Mouse (Mus musculus): Measurements from ENCODE around the gene Hadh. TPM values are rescaled to one million over a fixed set of nuclear protein-coding genes. Genes with fewer than 3 reads are reported as not detected.

The Hadh gene
- polyA plus RNA-seq, 1 experiment from 2014 or later, result 142 TPM

GRCm38 (mm10) chr3:131202311-131202710 is 69.6 kb downstream of the Hadh start:
- no peak for ATAC-seq (replicated peaks; ENCODE audit: insufficient number of reproducible peaks, low FRiP score, low TSS enrichment)
- Histone ChIP-seq H3K4me2 (no peak overlapping the region), H3K9ac (ENCODE audit: low read depth, low read length) (no peak overlapping the region), H3K4me3 (ENCODE audit: low read depth, low read length) (no peak overlapping the region), H3K27me3 (ENCODE audit: control insufficient read depth, insufficient read depth, low read length) (no peaks in the 10 kb centered on the region), H3K4me1 (ENCODE audit: control insufficient read depth, insufficient read depth, low read length) (no peaks in the 10 kb centered on the region), H3K27ac (ENCODE audit: low read depth, low read length) (no peak overlapping the region), H3K36me3 (ENCODE audit: control insufficient read depth, insufficient read depth, low read length) (no peaks in the 10 kb centered on the region), H3K9me3 (replicated peaks; ENCODE audit: control insufficient read depth, low read length) (no peaks in the 10 kb centered on the region)
- WGBS (ENCODE audit: insufficient replicate concordance), result 85% methylated on average over 7 of the region's 7 CpGs

- Histone ChIP-seq H3K27ac (ENCODE audit: low read depth, low read length) (no peak overlapping the region), H3K36me3 (ENCODE audit: control insufficient read depth, insufficient read depth, low read length) (no peaks in the 10 kb centered on the region), H3K27me3 (ENCODE audit: control insufficient read depth, insufficient read depth, low read length) (no peaks in the 10 kb centered on the region), H3K4me2 (no peak overlapping the region), H3K4me3 (ENCODE audit: low read depth, low read length) (no peak overlapping the region), H3K9me3 (replicated peaks; ENCODE audit: control insufficient read depth, low read length) (no peaks in the 10 kb centered on the region), H3K9ac (ENCODE audit: low read depth, low read length) (no peak overlapping the region), H3K4me1 (ENCODE audit: control insufficient read depth, insufficient read depth, low read length) (no peaks in the 10 kb centered on the region)
- ATAC-seq (replicated peaks; ENCODE audit: insufficient number of reproducible peaks, low FRiP score, low TSS enrichment), result no peak
- 67% methylated on average over 20 of the region's 20 CpGs for whole genome bisulfite sequencing (ENCODE audit: insufficient replicate concordance)
Observed at GRCm38 (mm10) chr3:131199590-131200288, 72.2 kb downstream of the Hadh start.

- no peak overlapping the region for H3K9ac ChIP-seq (ENCODE audit: low read depth, low read length)
- 75% methylated on average over 3 of the region's 3 CpGs for WGBS (ENCODE audit: insufficient replicate concordance)
- no peak for ATAC-seq (replicated peaks; ENCODE audit: insufficient number of reproducible peaks, low FRiP score, low TSS enrichment)
- H3K4me2 ChIP-seq, result no peak overlapping the region
- no peak overlapping the region for H3K27ac ChIP-seq (ENCODE audit: low read depth, low read length)
- H3K4me3 ChIP-seq (ENCODE audit: low read depth, low read length), result no peak overlapping the region
- no peaks in the 10 kb centered on the region for H3K9me3 ChIP-seq (replicated peaks; ENCODE audit: control insufficient read depth, low read length)
- H3K36me3 ChIP-seq (ENCODE audit: control insufficient read depth, insufficient read depth, low read length), result no peaks in the 10 kb centered on the region
- no peaks in the 10 kb centered on the region for H3K4me1 ChIP-seq (ENCODE audit: control insufficient read depth, insufficient read depth, low read length)
- no peaks in the 10 kb centered on the region for H3K27me3 ChIP-seq (ENCODE audit: control insufficient read depth, insufficient read depth, low read length)
Observed at GRCm38 (mm10) chr3:131198991-131199390, 72.9 kb downstream of the Hadh start.

- H3K4me1 ChIP-seq (ENCODE audit: control insufficient read depth, insufficient read depth, low read length), result no peaks in the 10 kb centered on the region
- peaks cover 4% of the 10 kb centered on the region; the same call in 1 of the 2 replicates for H3K36me3 ChIP-seq (ENCODE audit: control insufficient read depth, insufficient read depth, low read length)
- H3K27me3 ChIP-seq (ENCODE audit: control insufficient read depth, insufficient read depth, low read length), result no peaks in the 10 kb centered on the region
- ATAC-seq (replicated peaks; ENCODE audit: insufficient number of reproducible peaks, low FRiP score, low TSS enrichment), result no peak
- no peak overlapping the region for H3K27ac ChIP-seq (ENCODE audit: low read depth, low read length)
- 82% methylated on average over 8 of the region's 8 CpGs for WGBS (ENCODE audit: insufficient replicate concordance)
- no peak overlapping the region for H3K4me2 ChIP-seq
- no peak overlapping the region for H3K4me3 ChIP-seq (ENCODE audit: low read depth, low read length)
- no peak overlapping the region for H3K9ac ChIP-seq (ENCODE audit: low read depth, low read length)
- H3K9me3 ChIP-seq (replicated peaks; ENCODE audit: control insufficient read depth, low read length), result no peaks in the 10 kb centered on the region
Observed at GRCm38 (mm10) chr3:131196507-131197019, 75.3 kb downstream of the Hadh start.

- Histone ChIP-seq H3K27ac (ENCODE audit: low read depth, low read length) (no peak overlapping the region), H3K36me3 (ENCODE audit: control insufficient read depth, insufficient read depth, low read length) (peaks cover 4% of the 10 kb centered on the region; the same call in 1 of the 2 replicates), H3K4me3 (ENCODE audit: low read depth, low read length) (no peak overlapping the region), H3K9me3 (replicated peaks; ENCODE audit: control insufficient read depth, low read length) (no peaks in the 10 kb centered on the region), H3K4me2 (no peak overlapping the region), H3K27me3 (ENCODE audit: control insufficient read depth, insufficient read depth, low read length) (no peaks in the 10 kb centered on the region), H3K9ac (ENCODE audit: low read depth, low read length) (no peak overlapping the region), H3K4me1 (ENCODE audit: control insufficient read depth, insufficient read depth, low read length) (no peaks in the 10 kb centered on the region)
- ATAC-seq (replicated peaks; ENCODE audit: insufficient number of reproducible peaks, low FRiP score, low TSS enrichment), result no peak
- WGBS (ENCODE audit: insufficient replicate concordance), result 72% methylated on average over 10 of the region's 10 CpGs
Observed at GRCm38 (mm10) chr3:131196050-131196449, 75.9 kb downstream of the Hadh start.

GRCm38 (mm10) chr3:131191454-131191853 is 80.4 kb downstream of the Hadh start:
- 83% methylated on average over 7 of the region's 7 CpGs for WGBS (ENCODE audit: insufficient replicate concordance)
- no peaks in the 10 kb centered on the region for H3K9me3 ChIP-seq (replicated peaks; ENCODE audit: control insufficient read depth, low read length)
- ATAC-seq (replicated peaks; ENCODE audit: insufficient number of reproducible peaks, low FRiP score, low TSS enrichment), result no peak
- no peak overlapping the region for H3K4me2 ChIP-seq
- H3K27ac ChIP-seq (ENCODE audit: low read depth, low read length), result no peak overlapping the region
- H3K27me3 ChIP-seq (ENCODE audit: control insufficient read depth, insufficient read depth, low read length), result no peaks in the 10 kb centered on the region
- peaks cover 4% of the 10 kb centered on the region; the same call in 1 of the 2 replicates for H3K36me3 ChIP-seq (ENCODE audit: control insufficient read depth, insufficient read depth, low read length)
- no peak overlapping the region for H3K9ac ChIP-seq (ENCODE audit: low read depth, low read length)
- H3K4me3 ChIP-seq (ENCODE audit: low read depth, low read length), result no peak overlapping the region
- H3K4me1 ChIP-seq (ENCODE audit: control insufficient read depth, insufficient read depth, low read length), result peaks cover 10% of the 10 kb centered on the region

GRCm38 (mm10) chr3:131190671-131191367 is 81.1 kb downstream of the Hadh start:
- no peak overlapping the region for H3K4me2 ChIP-seq
- peaks cover 4% of the 10 kb centered on the region; the same call in 1 of the 2 replicates for H3K36me3 ChIP-seq (ENCODE audit: control insufficient read depth, insufficient read depth, low read length)
- no peak overlapping the region for H3K4me3 ChIP-seq (ENCODE audit: low read depth, low read length)
- no peak for ATAC-seq (replicated peaks; ENCODE audit: insufficient number of reproducible peaks, low FRiP score, low TSS enrichment)
- no peaks in the 10 kb centered on the region for H3K9me3 ChIP-seq (replicated peaks; ENCODE audit: control insufficient read depth, low read length)
- peaks cover 10% of the 10 kb centered on the region for H3K4me1 ChIP-seq (ENCODE audit: control insufficient read depth, insufficient read depth, low read length)
- no peak overlapping the region for H3K27ac ChIP-seq (ENCODE audit: low read depth, low read length)
- 74% methylated on average over 19 of the region's 19 CpGs for WGBS (ENCODE audit: insufficient replicate concordance)
- no peak overlapping the region for H3K9ac ChIP-seq (ENCODE audit: low read depth, low read length)
- H3K27me3 ChIP-seq (ENCODE audit: control insufficient read depth, insufficient read depth, low read length), result no peaks in the 10 kb centered on the region

GRCm38 (mm10) chr3:131190239-131190638 is 81.7 kb downstream of the Hadh start:
- no peak overlapping the region for H3K27ac ChIP-seq (ENCODE audit: low read depth, low read length)
- no peak overlapping the region for H3K9ac ChIP-seq (ENCODE audit: low read depth, low read length)
- WGBS (ENCODE audit: insufficient replicate concordance), result 41% methylated on average over 11 of the region's 11 CpGs
- no peak overlapping the region; the same call in 1 of the 2 replicates for H3K4me2 ChIP-seq
- ATAC-seq (replicated peaks; ENCODE audit: insufficient number of reproducible peaks, low FRiP score, low TSS enrichment), result no peak
- H3K4me1 ChIP-seq (ENCODE audit: control insufficient read depth, insufficient read depth, low read length), result peaks cover 10% of the 10 kb centered on the region
- peaks cover 4% of the 10 kb centered on the region; the same call in 1 of the 2 replicates for H3K36me3 ChIP-seq (ENCODE audit: control insufficient read depth, insufficient read depth, low read length)
- no peaks in the 10 kb centered on the region for H3K27me3 ChIP-seq (ENCODE audit: control insufficient read depth, insufficient read depth, low read length)
- no peak overlapping the region for H3K4me3 ChIP-seq (ENCODE audit: low read depth, low read length)
- no peaks in the 10 kb centered on the region for H3K9me3 ChIP-seq (replicated peaks; ENCODE audit: control insufficient read depth, low read length)

Measured in heart, embryonic 11.5 days (tissue).